7 mouse cellular contexts compared by ENCODE assay signal in genomic region chr6:85141013-85141412, GRCm38 (mm10). TPM values are rescaled to one million over a fixed set of nuclear protein-coding genes. Genes with fewer than 3 reads are reported as not detected.
DNase-seq lines count a peak whose midpoint lies in the region; ATAC-seq and TF ChIP-seq lines count a peak whose summit lies in the region.
"Not testable (repeated sequence)": the region's sequence is repeated elsewhere in the genome, so short reads cannot be mapped to it uniquely, and the experiment has no call there.

No protein-coding gene starts in this region.

- H3K9me3 ChIP-seq in forebrain, postnatal 0 days (ENCODE audit: low read length); lung, postnatal 0 days (ENCODE audit: low read length): not testable (repeated sequence)

- POLR2A ChIA-PET in Patski (lab: Charles Lee): not testable (repeated sequence)

- not testable (repeated sequence) for TF ChIP-seq POLR2A in cerebellum, adult 2 months (IDR thresholded peaks at IDR 0.05; ENCODE audit: borderline replicate concordance, insufficient read depth, low read length)

- not testable (repeated sequence) for H3K27ac ChIP-seq in cerebellum, adult 2 months (ENCODE audit: insufficient read depth, low read length); forebrain, postnatal 0 days (ENCODE audit: low read depth, low read length); lung, postnatal 0 days (ENCODE audit: low read length)

- not testable (repeated sequence) for H3K4me2 ChIP-seq in forebrain, postnatal 0 days (ENCODE audit: low read depth); lung, postnatal 0 days (replicated peaks; ENCODE audit: low read depth, low read length)

- DNase-seq in Patski (ENCODE audit: low read depth, low spot score): not testable (repeated sequence)
- peak; percentile 36 to 41 for DNase-seq in cerebellum, adult 2 months
- DNase-seq in forebrain, postnatal 0 days: peak; percentile 49
- peak; percentile 67 for DNase-seq in heart, postnatal 4 days
- DNase-seq in large intestine, adult 2 months (ENCODE audit: low read depth, low spot score): peak; percentile 40
- peak; percentile 74 for DNase-seq in lung, postnatal 0 days (ENCODE audit: low spot score)
- peak; percentile 75 for DNase-seq in retina, embryonic 14.5 days (ENCODE audit: low spot score)

- CTCF ChIA-PET in Patski (lab: Charles Lee): not testable (repeated sequence)

- in situ Hi-C loops in Patski (cut with MboI; ENCODE audit: low pct_unique_long_range_greater_than_20kb): not testable (repeated sequence)

- not testable (repeated sequence) for TF ChIP-seq EP300 in lung, postnatal 0 days (IDR thresholded peaks at IDR 0.05)

- not testable (repeated sequence) for ATAC-seq in Patski; forebrain, postnatal 0 days; lung, postnatal 0 days

- 9% methylated on average over 7 of the region's 7 CpGs for WGBS in cerebellum, adult 2 months
- 9% methylated on average over 6 of the region's 7 CpGs for WGBS in forebrain, postnatal 0 days
- WGBS in large intestine, adult 2 months: 5% methylated on average over 7 of the region's 7 CpGs
- 0% methylated on average over 6 of the region's 7 CpGs for WGBS in lung, postnatal 0 days

- H3K27me3 ChIP-seq in Patski; cerebellum, adult 2 months (ENCODE audit: control insufficient read depth, insufficient read depth, low read length); forebrain, postnatal 0 days (ENCODE audit: insufficient read depth, low read length); lung, postnatal 0 days (replicated peaks; ENCODE audit: insufficient read depth, low read length): not testable (repeated sequence)

- H3K4me1 ChIP-seq in cerebellum, adult 2 months (ENCODE audit: control insufficient read depth, insufficient read depth, low read length); forebrain, postnatal 0 days (ENCODE audit: insufficient read depth); lung, postnatal 0 days (ENCODE audit: insufficient read depth, low read depth, low read length): not testable (repeated sequence)

- H3K4me3 ChIP-seq in cerebellum, adult 2 months (replicated peaks; ENCODE audit: insufficient read depth, low read depth, low read length); forebrain, postnatal 0 days (ENCODE audit: low read depth, low read length); lung, postnatal 0 days (ENCODE audit: low read depth, low read length): not testable (repeated sequence)

- not testable (repeated sequence) for H3K9ac ChIP-seq in forebrain, postnatal 0 days; lung, postnatal 0 days (replicated peaks; ENCODE audit: low read depth)

- H3K36me3 ChIP-seq in forebrain, postnatal 0 days (ENCODE audit: insufficient read depth); lung, postnatal 0 days (ENCODE audit: insufficient read depth, low read length): not testable (repeated sequence)

- TF ChIP-seq CTCF in Patski (IDR thresholded peaks at IDR 0.05): peak; percentile 52
- peak; percentile 54 for TF ChIP-seq CTCF in cerebellum, adult 2 months (IDR thresholded peaks at IDR 0.05; ENCODE audit: borderline replicate concordance, insufficient read depth, low read depth, low read length)
- TF ChIP-seq CTCF in forebrain, postnatal 0 days (IDR thresholded peaks at IDR 0.05; ENCODE audit: low read depth): peak; percentile 64
- peak; percentile 74 for TF ChIP-seq CTCF in lung, postnatal 0 days (IDR thresholded peaks at IDR 0.05)

RNA-seq across cellular contexts. Expression of gene Spr, which starts 3.4 kb away (rescaled TPM):
- 73.1 TPM for polyA plus RNA-seq in Patski (2021)
- polyA plus RNA-seq in cerebellum, adult 2 months (2012; rRNA removed): 26.9 TPM in 2 replicates
- 34.3 and 52.0 TPM in 2 replicates for total RNA-seq in forebrain, postnatal 0 days (2014; rRNA removed)
- 38.4 and 49.5 TPM in 2 replicates for polyA plus RNA-seq in forebrain, postnatal 0 days (2015; fragmentation: Nextera tagmentation; extraction: Ambion mirVana)
- 10 to 100 TPM; 54.4 to 56.7 TPM for total RNA-seq in heart, postnatal 4 days (2021)
- 35.1 and 38.7 TPM in 2 replicates for polyA plus RNA-seq in large intestine, adult 2 months (2012; rRNA removed)
- polyA plus RNA-seq in lung, postnatal 0 days (2015; fragmentation: Nextera tagmentation; extraction: Ambion mirVana): 45.3 and 54.3 TPM in 2 replicates

RNA-seq across cellular contexts. Expression of gene Emx1, which starts 46.2 kb away (rescaled TPM):
- not detected for polyA plus RNA-seq in Patski (2021)
- 0.11 and 0.19 TPM in 2 replicates for polyA plus RNA-seq in cerebellum, adult 2 months (2012; rRNA removed)
- total RNA-seq in forebrain, postnatal 0 days (2014; rRNA removed): 25.7 and 41.6 TPM in 2 replicates
- 28.8 and 41.0 TPM in 2 replicates for polyA plus RNA-seq in forebrain, postnatal 0 days (2015; fragmentation: Nextera tagmentation; extraction: Ambion mirVana)
- total RNA-seq in heart, postnatal 4 days (2021): not detected
- not detected in 2 replicates for polyA plus RNA-seq in large intestine, adult 2 months (2012; rRNA removed)
- polyA plus RNA-seq in lung, postnatal 0 days (2015; fragmentation: Nextera tagmentation; extraction: Ambion mirVana): not detected in 2 replicates

Comparison
In these comparisons a context has a peak if more than half of its experiments do, and no peak if none do; other contexts are left out.
1. RNA of gene Emx1, which starts 46.2 kb away (polyA plus RNA-seq): 28.8 to 41.0 TPM in forebrain, postnatal 0 days; 0.11 to 0.19 TPM in cerebellum, adult 2 months, not detected in Patski (single experiment), not detected in large intestine, adult 2 months and not detected in lung, postnatal 0 days; every median in the first group is over 10 times any median in the second.
2. Peak in every context shown above with its lines, with median percentiles within 50 percentile points of each other: CTCF ChIP-seq.